ENCODE assay signal across 16 mouse cellular contexts in the genomic region with DNA sequence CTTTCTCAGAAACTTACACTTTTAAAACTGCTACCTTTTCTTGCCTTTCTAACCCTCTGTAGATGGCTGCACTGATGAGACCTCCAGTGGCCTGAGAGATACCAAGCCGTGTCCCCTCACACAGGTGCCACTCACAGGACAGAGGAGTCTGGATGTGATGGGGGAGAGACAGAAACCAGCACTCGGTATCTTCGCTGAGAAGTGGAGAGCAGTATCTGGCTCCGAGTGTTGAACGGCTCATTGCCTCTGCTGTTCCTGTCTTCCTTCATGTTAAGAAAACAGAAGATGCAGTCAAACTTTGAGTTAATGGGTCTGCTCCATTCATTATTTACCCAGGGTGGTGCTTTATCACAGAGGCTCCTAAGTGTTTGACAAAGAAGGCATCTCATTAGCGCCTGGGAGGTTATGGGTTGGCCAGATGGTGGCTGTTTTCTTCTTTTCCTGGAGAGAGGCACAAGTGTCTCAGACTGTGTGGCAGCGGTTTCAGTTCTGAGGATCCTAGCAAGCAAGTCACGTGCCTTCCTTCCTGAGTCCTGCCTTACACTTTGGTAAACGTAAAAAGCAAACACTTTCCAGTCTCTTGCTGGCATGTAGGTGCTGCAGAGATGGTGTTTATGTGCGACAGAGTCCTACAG.
DNase-seq lines count a peak whose midpoint lies in the region; ATAC-seq and TF ChIP-seq lines count a peak whose summit lies in the region.
"Had no signal": no experiment of that assay in that cellular context is flagged by ENCODE, and none has a peak within 500 bp of the region (broad histone marks: within the 10 kb centered on the region; RNA-seq: fewer than 3 reads in every experiment).

No protein-coding gene starts in this region.

- no peak for DNase-seq in frontal cortex, adult 2 months (ENCODE audit: extremely low spot score in 1 of 2, low spot score in 1 of 2)
- no peak for DNase-seq in lung, postnatal 0 days (ENCODE audit: low spot score)
- no peak for DNase-seq in lung, postnatal 36 days
- peak; percentile 55 for DNase-seq in retina, embryonic 14.5 days (ENCODE audit: low spot score)
- DNase-seq in T-cell, adult 2 months (ENCODE audit: low spot score), result no peak
- DNase-seq in layer of hippocampus, adult 2 months (ENCODE audit: low spot score in 2 of 2), result no peak
- DNase-seq: adrenal gland, postnatal 14 days; cerebellum, adult 9-10 months; gastrocnemius, postnatal 25 days; lung, adult 18-20 months; midbrain, embryonic 14.5 days had no signal

- H3K27ac ChIP-seq in lung, postnatal 0 days (ENCODE audit: low read length), result no peak overlapping the region
- no peak overlapping the region for H3K27ac ChIP-seq in forebrain, embryonic 15.5 days (replicated peaks)
- no peak overlapping the region for H3K27ac ChIP-seq in layer of hippocampus, adult 2 months
- H3K27ac ChIP-seq: hindbrain, embryonic 15.5 days had no signal

- ATAC-seq in frontal cortex, adult (ENCODE audit: low TSS enrichment), result peak; percentile 57; the same call in 1 of the 2 replicates
- no peak for ATAC-seq in lung, postnatal 0 days
- peak; percentile 80 for ATAC-seq in forebrain, embryonic 15.5 days (replicated peaks)
- ATAC-seq: intestine, embryonic 16.5 days had no signal

- no peaks in the 10 kb centered on the region for H3K4me1 ChIP-seq in lung, postnatal 0 days (ENCODE audit: insufficient read depth, low read depth, low read length)
- H3K4me1 ChIP-seq in forebrain, embryonic 15.5 days, result peaks cover 6% of the 10 kb centered on the region; the same call in 1 of the 2 replicates

- no peaks in the 10 kb centered on the region for H3K9me3 ChIP-seq in lung, postnatal 0 days (ENCODE audit: low read length)
- H3K9me3 ChIP-seq in forebrain, embryonic 15.5 days, result no peaks in the 10 kb centered on the region
- H3K9me3 ChIP-seq: hindbrain, embryonic 15.5 days had no signal

- TF ChIP-seq EP300 in lung, postnatal 0 days (IDR thresholded peaks at IDR 0.05), result no peak

- H3K4me2 ChIP-seq in lung, postnatal 0 days (replicated peaks; ENCODE audit: low read depth, low read length), result peak overlapping the region; percentile 11; the same call in 1 of the 2 replicates
- no peak overlapping the region for H3K4me2 ChIP-seq in forebrain, embryonic 15.5 days (replicated peaks)
- H3K4me2 ChIP-seq: hindbrain, embryonic 15.5 days had no signal

- no peak overlapping the region for H3K4me3 ChIP-seq in lung, postnatal 0 days (ENCODE audit: low read depth, low read length)
- no peak overlapping the region for H3K4me3 ChIP-seq in forebrain, embryonic 15.5 days
- H3K4me3 ChIP-seq in layer of hippocampus, adult 2 months, result no peak overlapping the region
- H3K4me3 ChIP-seq: hindbrain, embryonic 15.5 days had no signal

- no peaks in the 10 kb centered on the region for H3K36me3 ChIP-seq in lung, postnatal 0 days (ENCODE audit: insufficient read depth, low read length)
- H3K36me3 ChIP-seq in forebrain, embryonic 15.5 days, result no peaks in the 10 kb centered on the region
- H3K36me3 ChIP-seq: hindbrain, embryonic 15.5 days had no signal

- H3K27me3 ChIP-seq in lung, postnatal 0 days (replicated peaks; ENCODE audit: insufficient read depth, low read length), result no peaks in the 10 kb centered on the region
- H3K27me3 ChIP-seq in forebrain, embryonic 15.5 days, result no peaks in the 10 kb centered on the region
- H3K27me3 ChIP-seq: CH12.LX; hindbrain, embryonic 15.5 days had no signal

- no peak for TF ChIP-seq CTCF in lung, postnatal 0 days (IDR thresholded peaks at IDR 0.05)
- no peak for TF ChIP-seq CTCF in layer of hippocampus, adult 2 months (conservative IDR thresholded peaks at IDR 0.05)

- no peak overlapping the region for H3K9ac ChIP-seq in lung, postnatal 0 days (replicated peaks; ENCODE audit: low read depth)
- H3K9ac ChIP-seq in forebrain, embryonic 15.5 days (replicated peaks), result no peak overlapping the region
- H3K9ac ChIP-seq: hindbrain, embryonic 15.5 days had no signal

- WGBS in lung, postnatal 0 days, result 11% methylated on average over 10 of the region's 10 CpGs
- WGBS in forebrain, embryonic 15.5 days, result 42% methylated on average over 10 of the region's 10 CpGs
